Mouse (Mus musculus) mouse trophoblast stem cell (cell line): ENCODE data around the gene Mctp1.
"Not testable (repeated sequence)": the region's sequence is repeated elsewhere in the genome, so short reads cannot be mapped to it uniquely, and the experiment has no call there.

ENCODE experiments used
- in situ Hi-C, 2 experiments: fragments of 300-500 bp; cut with MseI, MboI; formaldehyde crosslinking; loops; 2 replicates in 1 of 2; 3 replicates in 1 of 2; pipeline ENCODE4 v1.15.1; 2025

Mctp1 gene

GRCm38 (mm10) chr13:76481601-76482000 lies 97.3 kb downstream of the Mctp1 start:
- in situ Hi-C loops: no loop called here

GRCm38 (mm10) chr13:76482998-76483397 lies 98.7 kb downstream of the Mctp1 start:
- in situ Hi-C loops: no loop called here

- in situ Hi-C loops: no loop called here
Measured at GRCm38 (mm10) chr13:76484086-76484709, 99.9 kb downstream of the Mctp1 start.

- in situ Hi-C loops: no loop called here
Measured at GRCm38 (mm10) chr13:76515896-76516295, 131.6 kb downstream of the Mctp1 start.

- in situ Hi-C loops: no loop called here
Measured at GRCm38 (mm10) chr13:76523170-76523569, 138.8 kb downstream of the Mctp1 start.

GRCm38 (mm10) chr13:76527326-76527725 lies 143.0 kb downstream of the Mctp1 start:
- in situ Hi-C loops: no loop called here

- in situ Hi-C loops: no loop called here
Measured at GRCm38 (mm10) chr13:76527751-76528150, 143.4 kb downstream of the Mctp1 start.

- in situ Hi-C loops: no loop called here
Measured at GRCm38 (mm10) chr13:76529915-76530314, 145.6 kb downstream of the Mctp1 start.

- in situ Hi-C loops: no loop called here
Measured at GRCm38 (mm10) chr13:76530867-76531504, 146.7 kb downstream of the Mctp1 start.

GRCm38 (mm10) chr13:76547854-76548253 lies 163.5 kb downstream of the Mctp1 start:
- in situ Hi-C loops: no loop called here

GRCm38 (mm10) chr13:76560918-76561317 lies 176.6 kb downstream of the Mctp1 start:
- in situ Hi-C loops: no loop called here

GRCm38 (mm10) chr13:76561594-76561993 lies 177.3 kb downstream of the Mctp1 start:
- in situ Hi-C loops: no loop called here

GRCm38 (mm10) chr13:76564061-76564460 lies 179.7 kb downstream of the Mctp1 start:
- in situ Hi-C loops: no loop called here

- in situ Hi-C loops: no loop called here
Measured at GRCm38 (mm10) chr13:76566024-76566423, 181.7 kb downstream of the Mctp1 start.

GRCm38 (mm10) chr13:76567448-76567847 lies 183.1 kb downstream of the Mctp1 start:
- in situ Hi-C loops: no loop called here

GRCm38 (mm10) chr13:76568569-76569211 lies 184.4 kb downstream of the Mctp1 start:
- in situ Hi-C loops: no loop called here

- in situ Hi-C loops: no loop called here
Measured at GRCm38 (mm10) chr13:76579414-76579813, 195.1 kb downstream of the Mctp1 start.

GRCm38 (mm10) chr13:76585447-76585846 lies 201.1 kb downstream of the Mctp1 start:
- in situ Hi-C loops: no loop called here

- in situ Hi-C loops: not testable (repeated sequence)
Measured at GRCm38 (mm10) chr13:76590709-76591108, 206.4 kb downstream of the Mctp1 start.

- in situ Hi-C loops: no loop called here
Measured at GRCm38 (mm10) chr13:76591189-76591588, 206.9 kb downstream of the Mctp1 start.

- in situ Hi-C loops: no loop called here
Measured at GRCm38 (mm10) chr13:76591692-76592091, 207.4 kb downstream of the Mctp1 start.

- in situ Hi-C loops: no loop called here
Measured at GRCm38 (mm10) chr13:76592908-76593307, 208.6 kb downstream of the Mctp1 start.

GRCm38 (mm10) chr13:76597005-76597404 lies 212.7 kb downstream of the Mctp1 start:
- in situ Hi-C loops: no loop called here
